Mouse (Mus musculus) retina, adult 2 months (tissue): ENCODE measurements around the gene Wdr41.

ENCODE experiments used
- DNase-seq: peaks from one replicate; pipeline ENCODE4 v3.0.0-alpha.2; 2012; ENCODE audit warnings: low read depth, low spot score

Wdr41 gene

DNA sequence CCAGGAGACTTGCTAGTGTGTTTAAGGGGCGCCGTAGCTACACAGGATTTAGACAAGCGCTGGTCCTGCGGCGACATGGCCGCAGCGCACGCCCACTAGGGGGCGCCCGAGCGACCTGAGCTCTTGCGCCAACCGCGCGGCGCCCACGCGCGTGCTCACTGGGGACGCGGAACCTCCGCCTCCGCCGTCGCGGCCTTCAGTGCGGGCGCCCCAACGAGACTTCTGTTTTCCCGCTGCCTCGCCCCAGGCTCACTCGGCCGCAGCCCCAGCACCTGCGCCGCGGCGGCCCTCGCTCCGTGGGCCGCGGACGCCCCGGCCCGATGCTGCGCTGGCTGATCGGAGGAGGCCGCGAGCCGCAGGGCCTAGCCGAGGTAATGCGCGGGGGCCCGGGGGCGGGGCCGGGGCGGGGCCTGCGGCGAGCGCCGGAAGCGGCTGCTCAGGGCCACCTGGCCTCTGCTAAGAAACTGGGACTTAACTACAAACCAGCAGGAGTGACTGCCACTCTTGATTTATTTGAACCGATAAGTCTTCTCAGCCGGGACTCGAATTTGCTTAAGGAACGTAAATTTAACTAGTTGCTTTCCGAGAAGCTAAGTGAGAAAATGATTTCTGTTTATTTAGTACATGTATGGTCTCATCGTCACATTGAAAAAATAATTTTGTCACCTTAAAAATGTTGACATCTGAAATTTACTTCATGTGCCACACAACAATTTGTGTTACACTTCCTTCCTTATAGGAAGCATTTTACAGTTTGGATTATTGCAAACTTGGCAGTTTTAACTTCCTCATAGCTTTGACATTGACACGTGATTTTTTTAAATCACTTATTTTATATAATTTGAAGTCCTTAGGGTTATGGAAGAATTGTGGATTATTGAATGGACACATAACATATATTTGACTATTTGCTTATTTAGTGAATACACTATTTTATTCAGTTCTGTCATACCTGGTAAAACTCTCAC is at the start of gene Wdr41:
Gene Wdr41, plus strand, starts transcription at position 126 of the 968 bp plus-strand sequence.
- peak; percentile 86 for DNase-seq

GRCm38 (mm10) chr13:94928086-94928485 is 48.1 kb upstream of the Wdr41 start:
- no peak for DNase-seq

- DNase-seq, result no peak
Observed at GRCm38 (mm10) chr13:94938418-94938817, 37.7 kb upstream of the Wdr41 start.

- DNase-seq, result no peak
Observed at GRCm38 (mm10) chr13:94940104-94940503, 36.0 kb upstream of the Wdr41 start.

- peak; percentile 23 for DNase-seq
Observed at GRCm38 (mm10) chr13:94941230-94941629, 34.9 kb upstream of the Wdr41 start.

DNA sequence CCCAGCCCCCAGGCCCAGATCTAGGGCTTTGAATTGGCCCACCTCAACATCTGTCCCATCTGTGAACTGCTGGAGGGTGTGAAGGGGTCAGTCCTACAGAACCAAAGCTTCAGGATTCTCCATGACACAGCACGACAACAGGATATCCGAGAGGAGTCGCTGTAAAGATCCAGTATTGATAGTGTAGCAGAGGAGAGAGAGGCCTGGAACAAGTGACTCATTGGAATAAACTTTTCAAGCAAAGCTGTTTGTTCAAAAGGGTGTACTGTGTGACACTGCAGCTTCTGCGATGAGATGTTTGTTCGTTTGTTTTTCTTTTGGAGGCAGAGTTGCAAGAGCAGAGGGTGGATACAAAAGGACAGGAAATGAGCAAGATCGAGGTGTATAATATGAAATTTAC is 20.2 kb upstream of the Wdr41 start:
- no peak for DNase-seq

DNA sequence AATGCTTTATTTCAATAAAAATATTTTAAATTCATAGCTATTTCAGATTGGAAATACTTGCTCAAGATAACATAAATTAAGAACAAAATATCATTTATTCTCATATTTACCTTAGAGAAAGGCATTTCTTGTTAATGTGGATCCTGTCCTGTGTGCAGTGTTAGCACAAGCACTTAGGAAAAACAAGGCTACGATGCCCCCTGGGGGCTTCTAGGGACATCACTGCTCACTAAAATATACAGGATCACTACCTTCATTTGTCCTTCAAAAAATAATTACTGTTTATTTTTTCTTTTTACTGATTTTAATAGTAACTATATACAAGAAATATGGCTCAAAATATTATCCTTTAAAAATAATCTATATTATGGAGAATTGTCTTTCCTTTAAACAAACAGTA is 18.2 kb upstream of the Wdr41 start:
- DNase-seq, result no peak

DNA sequence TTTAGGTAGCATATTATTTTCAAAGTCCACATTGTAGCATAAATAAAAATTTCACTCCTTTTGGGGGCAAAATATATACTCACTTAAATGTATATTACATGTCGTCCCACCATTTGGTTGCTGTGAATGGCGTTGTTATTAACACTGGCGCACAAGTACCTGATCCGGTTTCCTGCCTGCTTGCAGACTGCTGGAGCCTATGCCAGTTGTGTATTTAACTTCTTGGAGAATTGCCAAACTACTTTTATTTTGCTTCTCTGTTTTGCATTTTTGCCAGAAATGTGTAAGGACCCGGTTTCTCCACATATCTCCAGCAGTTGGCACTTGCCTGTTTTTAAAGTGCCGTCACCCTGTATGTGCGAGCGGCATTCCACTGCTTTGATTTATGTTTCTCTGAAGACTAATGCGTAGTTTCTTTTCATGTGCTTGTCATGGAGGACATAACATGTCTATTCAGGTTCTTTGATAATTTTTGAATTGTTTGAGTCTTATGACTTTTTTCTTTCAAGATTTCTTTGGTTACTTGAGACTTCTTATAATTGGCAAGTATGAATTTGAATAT is 6.1 kb upstream of the Wdr41 start:
- no peak for DNase-seq

DNA sequence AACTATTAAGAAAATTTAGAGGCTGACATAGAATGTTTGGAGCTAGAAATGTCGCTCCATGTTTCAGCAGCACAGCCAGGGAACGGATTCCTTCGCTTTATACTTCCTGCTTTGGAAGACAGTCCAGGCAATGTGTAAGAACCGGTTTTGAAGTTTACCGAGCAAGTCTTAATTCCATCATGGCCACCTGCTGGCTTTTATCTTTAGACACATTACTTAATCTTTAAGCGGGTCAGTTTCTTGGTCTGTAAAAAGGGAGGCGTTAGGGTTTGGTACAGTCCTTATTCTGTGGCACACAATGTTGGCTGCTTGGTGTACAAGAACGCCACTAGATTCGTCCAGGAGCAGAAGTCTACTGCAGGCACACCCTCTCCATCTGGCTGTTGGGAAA is 321 bp upstream of the Wdr41 start:
- DNase-seq, result no peak

GRCm38 (mm10) chr13:94979081-94979480 is 2.9 kb downstream of the Wdr41 start:
- DNase-seq, result no peak

GRCm38 (mm10) chr13:94990516-94990915 is 14.4 kb downstream of the Wdr41 start:
- DNase-seq, result no peak

GRCm38 (mm10) chr13:95007281-95007680 is 31.1 kb downstream of the Wdr41 start:
- DNase-seq, result no peak

DNA sequence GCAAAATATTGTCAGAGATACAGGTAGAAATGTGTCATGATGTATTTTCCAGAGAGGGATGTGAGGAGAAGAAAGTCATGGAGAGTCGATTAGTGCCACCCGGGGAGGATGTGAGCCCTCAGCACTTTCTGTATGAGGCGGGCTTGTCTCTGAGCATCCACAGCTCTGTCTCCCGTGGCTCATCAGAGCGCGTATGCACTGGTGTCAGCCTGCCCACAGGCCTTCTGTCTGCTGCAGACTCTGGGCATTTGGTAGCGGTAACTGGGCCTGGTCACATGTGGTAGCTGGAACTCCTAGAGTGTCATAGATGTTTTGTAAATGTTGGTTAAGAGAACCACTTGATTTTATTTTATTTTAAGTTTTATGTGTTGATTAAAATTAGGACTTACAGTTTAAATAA is 33.1 kb downstream of the Wdr41 start:
- DNase-seq, result no peak

DNA sequence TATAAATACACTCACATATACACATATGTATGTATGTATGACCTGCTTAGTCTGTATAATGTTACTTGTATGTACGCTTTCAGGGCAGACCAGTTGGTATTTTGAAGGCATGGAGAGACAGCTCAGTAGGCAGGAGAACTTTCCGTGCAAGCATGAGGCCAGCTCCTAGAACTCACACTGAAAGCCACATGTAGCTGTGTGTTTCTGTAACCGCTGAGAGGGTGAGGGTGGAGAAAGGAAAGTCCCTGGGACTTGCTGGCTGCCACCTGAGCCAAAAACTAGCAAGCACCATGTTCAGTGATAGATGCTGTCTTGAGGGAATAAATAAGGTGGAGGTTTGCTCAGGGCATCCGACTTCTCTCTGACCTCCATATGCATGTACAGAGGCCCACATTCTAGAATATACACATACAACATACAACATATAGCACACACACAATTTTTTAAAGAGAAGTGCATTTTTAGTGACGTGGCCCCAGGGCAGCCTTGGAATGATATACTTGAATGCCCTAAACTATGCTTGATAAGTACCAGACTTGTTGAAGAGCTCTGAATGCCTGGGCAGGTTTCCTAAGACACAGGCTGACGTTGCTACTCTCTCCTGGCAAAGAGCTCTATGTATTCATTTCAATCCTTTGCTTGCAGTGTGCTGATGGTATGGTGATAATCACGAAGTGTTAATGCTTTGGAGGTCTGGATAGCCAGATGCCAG is 35.6 kb downstream of the Wdr41 start:
- DNase-seq, result no peak

DNA sequence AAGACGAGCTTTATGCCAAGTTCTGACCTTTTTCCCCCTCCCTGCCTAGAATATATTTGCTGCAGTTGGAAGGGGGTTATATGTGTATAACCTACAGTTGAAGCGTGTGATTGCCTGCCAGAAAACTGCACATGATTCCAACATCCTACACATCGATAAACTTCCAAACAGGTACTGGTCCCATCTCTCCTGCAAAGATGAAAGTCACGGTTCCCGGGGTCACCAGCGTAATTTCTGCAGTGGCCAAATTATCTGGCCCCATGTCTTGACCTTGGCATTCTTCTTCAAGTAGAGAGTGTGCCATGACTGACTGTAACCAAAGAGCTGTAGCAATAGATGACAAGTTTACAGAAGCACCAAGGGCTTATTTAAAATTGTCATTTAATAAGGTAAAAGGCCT is 41.1 kb downstream of the Wdr41 start:
- DNase-seq, result no peak

DNA sequence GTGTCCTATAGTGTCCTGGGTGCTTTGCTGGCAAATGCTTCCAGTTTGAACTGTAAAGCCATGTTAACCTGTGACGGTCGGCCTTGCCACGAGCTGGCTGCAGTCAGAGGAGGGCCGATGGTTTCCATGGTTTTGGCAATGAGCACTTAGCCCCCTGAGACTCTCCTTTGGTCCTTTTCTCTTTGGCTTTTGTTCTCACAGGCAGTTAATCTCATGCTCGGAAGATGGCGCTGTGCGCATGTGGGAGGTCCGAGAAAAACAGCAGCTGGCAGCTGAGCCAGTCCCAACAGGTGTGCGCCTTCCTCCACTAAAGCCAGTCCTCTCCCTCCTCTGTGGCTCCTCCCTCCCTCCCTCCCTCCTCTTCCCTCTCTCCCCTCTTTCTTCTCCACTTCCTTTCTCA is 41.8 kb downstream of the Wdr41 start:
- peak; percentile 48 for DNase-seq

DNA sequence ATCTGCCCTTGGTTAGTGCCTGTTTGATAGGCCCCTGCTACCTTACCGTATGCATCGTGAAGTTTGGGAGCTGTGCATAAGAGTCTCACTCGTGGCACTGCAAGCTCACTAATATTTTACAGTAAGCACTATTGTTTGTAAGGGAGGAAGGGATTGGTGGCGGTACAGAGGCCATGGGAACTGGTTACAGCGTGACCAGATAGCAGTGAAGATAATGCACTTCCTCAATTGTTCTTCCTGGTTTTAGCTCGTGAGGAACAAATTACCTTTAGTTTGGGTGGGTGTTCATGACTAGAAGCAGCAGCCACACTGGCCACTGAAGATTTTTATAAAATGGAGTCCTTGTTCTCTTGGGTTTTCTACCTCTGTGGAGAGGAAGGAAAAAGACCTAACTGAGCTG is 43.2 kb downstream of the Wdr41 start:
- no peak for DNase-seq

DNA sequence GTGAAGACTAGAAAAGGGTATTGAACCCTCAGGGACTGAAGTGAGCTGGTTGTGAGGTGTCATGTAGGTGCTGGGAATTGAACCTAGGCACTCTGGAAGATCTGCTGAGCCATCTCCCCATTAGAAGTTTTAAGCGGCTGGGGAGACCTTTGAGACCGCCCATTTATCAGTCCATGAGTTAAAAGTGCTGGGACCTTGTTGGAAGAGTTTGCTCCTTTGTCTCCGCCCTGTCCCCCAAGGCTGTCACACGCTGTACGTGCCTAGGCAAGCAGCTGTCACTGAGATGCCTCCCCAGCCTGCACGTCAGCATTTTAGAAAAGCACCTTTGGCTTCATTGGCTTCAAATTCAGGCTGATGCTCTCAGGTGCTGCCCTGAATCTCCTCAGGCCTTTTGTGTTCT is 44.1 kb downstream of the Wdr41 start:
- no peak for DNase-seq

- no peak for DNase-seq
Observed at GRCm38 (mm10) chr13:95030828-95031227, 54.7 kb downstream of the Wdr41 start.

GRCm38 (mm10) chr13:95032127-95032831 is 56.1 kb downstream of the Wdr41 start:
- DNase-seq, result no peak

GRCm38 (mm10) chr13:95032973-95033372 is 56.8 kb downstream of the Wdr41 start:
- DNase-seq, result no peak

DNA sequence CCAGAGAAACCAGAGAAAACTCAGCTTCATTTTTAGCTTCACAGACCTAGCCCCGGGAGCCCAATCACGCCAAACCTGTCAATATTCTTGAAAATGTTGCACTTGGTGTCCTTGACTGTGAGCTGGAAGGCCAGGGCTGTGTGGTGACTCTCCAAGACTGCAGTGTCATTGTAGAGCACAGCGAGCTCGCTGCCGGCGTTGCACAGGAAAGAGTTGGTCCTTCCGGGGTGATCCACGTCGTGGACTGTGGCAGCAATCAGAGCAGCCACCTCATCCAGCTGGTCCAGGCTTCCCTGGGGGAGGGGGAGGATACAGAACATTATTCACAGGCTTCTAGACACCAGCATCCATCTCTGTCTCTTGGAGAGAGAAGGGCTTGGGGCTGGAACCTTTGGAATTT is 58.0 kb downstream of the Wdr41 start:
- no peak for DNase-seq
